Mouse (Mus musculus) thymus, postnatal 36 days (tissue): Measurements from ENCODE around the gene Actr3b.
A peak's percentile ranks its signal among the peaks of the same experiment; 100 is the strongest.
"Not testable (repeated sequence)": the region's sequence is repeated elsewhere in the genome, so short reads cannot be mapped to it uniquely, and the experiment has no call there.

Experiments
- DNase-seq, 2 experiments: peaks; one replicate each; pipeline ENCODE4 v3.0.0; 2022; ENCODE audit warnings: mixed read lengths in 2 of 2

The Actr3b gene

DNA sequence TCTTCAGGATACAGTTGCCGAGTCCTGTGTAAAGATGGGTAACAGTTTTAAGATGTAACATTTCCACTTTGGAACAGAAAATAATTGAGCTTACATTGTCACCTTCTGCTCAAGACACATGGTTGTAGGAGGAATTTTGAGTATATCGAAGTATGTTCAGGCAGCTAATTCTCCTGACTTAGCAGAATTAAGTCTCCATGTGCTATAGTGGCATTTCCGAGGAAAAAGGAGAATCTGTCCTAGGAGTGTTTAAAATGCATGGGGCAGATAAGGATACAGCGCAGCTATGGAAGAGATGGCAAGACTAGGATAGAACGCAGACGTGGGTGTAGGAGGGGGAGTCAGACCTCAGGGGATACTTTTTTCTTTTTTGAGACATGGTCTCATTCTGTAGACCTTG lies 31.8 kb downstream of the Actr3b start:
- no peak for DNase-seq

DNA sequence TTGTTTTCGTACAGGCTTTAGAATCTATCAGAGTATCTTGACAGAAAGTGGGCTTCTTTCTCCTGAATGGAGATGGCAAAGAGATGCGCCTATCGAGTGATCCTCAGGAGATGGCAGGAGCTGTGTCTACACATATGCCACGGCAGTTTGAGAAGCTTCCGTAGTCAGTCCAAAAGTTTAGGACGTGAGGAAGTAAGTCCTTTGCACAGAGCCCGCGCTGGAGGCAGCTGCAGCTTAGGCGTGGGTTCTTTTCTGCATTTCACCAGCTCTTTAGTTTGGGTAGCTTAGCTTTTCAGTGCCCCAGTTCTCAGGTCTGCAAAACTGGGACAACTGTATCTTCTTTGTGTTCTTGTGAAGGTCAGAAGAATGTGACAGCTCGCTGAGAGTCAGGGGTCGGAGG lies 38.0 kb downstream of the Actr3b start:
- no peak for DNase-seq

DNA sequence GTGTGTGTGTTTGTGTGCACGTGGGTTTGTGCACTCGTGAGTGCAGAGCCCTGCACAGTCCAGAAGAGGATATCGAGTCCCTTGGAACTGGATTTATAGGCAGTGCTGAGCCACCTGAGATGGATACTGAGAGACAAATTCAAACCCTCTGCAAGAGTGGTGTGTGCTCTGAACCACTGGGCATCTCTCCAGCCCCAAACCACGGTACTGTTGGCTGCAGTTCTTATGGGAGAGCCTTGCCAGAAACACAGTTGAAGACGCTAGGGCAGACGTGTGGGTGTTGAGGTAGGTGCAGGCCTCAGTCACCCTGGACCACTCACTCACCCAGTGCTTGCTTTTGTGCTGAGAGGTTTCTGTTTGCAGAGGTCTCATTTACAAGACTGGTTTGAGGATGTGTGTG lies 41.1 kb downstream of the Actr3b start:
- DNase-seq = no peak

- DNase-seq = no peak
Measured at GRCm38 (mm10) chr5:25801744-25802143, 41.9 kb downstream of the Actr3b start.

GRCm38 (mm10) chr5:25804569-25804968 lies 44.8 kb downstream of the Actr3b start:
- DNase-seq = no peak

GRCm38 (mm10) chr5:25812922-25813321 lies 53.1 kb downstream of the Actr3b start:
- DNase-seq = no peak

DNA sequence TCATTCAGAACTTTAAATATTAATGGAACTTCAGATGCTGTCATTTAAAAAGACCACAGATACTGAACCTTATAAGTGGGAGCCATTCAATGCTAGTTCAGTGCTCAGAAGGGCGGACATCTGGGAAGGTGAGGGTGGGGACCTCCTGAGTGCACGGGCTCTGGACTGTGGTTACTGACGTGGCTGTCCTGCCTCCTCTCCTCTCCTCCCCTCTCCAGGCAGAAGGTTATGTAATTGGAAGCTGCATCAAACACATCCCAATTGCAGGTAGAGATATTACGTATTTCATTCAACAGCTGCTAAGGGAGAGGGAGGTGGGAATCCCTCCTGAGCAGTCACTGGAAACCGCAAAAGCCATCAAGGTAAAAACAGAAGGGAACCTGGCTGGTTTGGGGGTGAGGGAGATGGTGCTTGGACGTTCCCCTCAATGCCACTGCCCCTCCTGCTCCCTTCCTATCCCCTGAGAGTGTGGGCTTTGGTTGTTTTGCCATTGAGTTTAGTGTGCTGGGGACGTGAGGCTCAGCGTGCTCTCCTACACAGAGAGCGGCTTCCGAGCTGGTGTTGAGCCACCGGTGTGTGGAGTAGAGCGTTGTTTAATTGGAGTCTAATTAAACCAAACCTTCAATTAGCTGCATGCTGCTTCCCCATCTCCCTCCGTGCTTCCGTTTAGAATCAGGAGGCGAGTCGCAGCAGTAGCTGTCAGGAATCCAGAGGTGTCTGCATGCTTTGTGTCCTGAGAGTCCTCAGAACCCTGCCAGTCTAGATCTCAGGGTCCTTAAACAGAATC lies 69.7 kb downstream of the Actr3b start:
- no peak for DNase-seq

DNA sequence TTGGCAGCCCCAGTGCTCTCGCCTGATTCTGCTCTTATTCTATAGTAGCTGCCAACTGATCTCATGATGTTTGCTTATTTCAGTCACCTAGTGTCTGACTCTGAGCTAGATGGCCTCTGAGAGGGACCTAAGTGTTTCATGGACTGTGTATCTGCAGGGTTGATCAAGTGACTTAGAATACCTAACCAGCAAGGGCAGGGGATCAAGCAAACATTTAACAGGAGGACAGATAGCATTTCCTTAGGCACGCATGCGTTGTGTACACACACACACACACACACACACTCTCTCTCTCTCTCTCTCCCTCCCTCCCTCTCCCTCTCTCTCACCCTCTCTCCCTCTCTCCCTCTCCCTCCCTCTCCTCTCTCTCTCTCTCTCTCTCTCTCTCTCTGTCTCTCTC lies 71.0 kb downstream of the Actr3b start:
- no peak for DNase-seq

- DNase-seq = peak; percentile 9 to 12
Measured at GRCm38 (mm10) chr5:25831624-25832023, 71.8 kb downstream of the Actr3b start.

- peak; percentile 22 to 37 for DNase-seq
Measured at GRCm38 (mm10) chr5:25839400-25839799, 79.6 kb downstream of the Actr3b start.

DNA sequence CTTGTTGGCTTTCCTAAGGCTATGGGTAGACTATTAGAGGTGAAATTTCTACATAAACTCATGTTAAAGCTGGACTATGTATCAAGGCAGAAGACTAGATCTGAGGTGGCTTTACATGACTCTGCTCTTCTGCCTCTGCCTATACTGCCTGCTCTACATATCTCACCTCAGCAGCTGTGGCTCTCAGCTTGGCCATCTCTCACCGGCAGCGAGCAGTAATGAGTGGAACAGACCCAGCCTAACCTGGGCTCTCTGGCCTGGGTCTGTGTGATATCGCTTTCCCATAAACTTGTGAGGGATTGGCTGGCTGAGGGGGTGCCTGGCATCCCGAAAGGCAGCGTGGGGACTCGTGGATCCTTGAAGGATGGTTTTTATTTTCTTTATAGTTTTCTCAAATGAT lies 86.8 kb downstream of the Actr3b start:
- DNase-seq = no peak

GRCm38 (mm10) chr5:25847154-25847553 lies 87.4 kb downstream of the Actr3b start:
- no peak for DNase-seq

DNA sequence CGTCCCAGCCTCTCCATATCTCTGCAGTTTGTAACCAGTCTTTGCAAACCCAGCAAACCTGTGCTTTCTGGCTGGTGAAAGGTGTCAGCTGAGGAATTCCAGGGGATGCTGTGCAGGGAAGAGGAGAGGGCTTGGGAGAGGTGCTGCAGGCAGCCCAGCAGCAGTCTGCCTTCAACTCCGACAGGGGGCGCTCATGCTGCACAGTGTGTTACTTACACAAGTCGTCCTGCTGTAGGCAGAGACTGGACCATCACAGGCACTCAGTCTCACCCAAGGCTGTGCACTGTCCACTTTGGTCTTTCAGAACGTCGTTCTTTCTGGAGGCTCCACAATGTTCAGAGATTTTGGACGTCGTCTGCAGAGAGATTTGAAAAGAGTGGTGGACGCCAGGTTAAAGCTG lies 88.3 kb downstream of the Actr3b start:
- peak; percentile 9 to 11 for DNase-seq

- DNase-seq = no peak
Measured at GRCm38 (mm10) chr5:25866201-25866600, 106.4 kb downstream of the Actr3b start.

DNA sequence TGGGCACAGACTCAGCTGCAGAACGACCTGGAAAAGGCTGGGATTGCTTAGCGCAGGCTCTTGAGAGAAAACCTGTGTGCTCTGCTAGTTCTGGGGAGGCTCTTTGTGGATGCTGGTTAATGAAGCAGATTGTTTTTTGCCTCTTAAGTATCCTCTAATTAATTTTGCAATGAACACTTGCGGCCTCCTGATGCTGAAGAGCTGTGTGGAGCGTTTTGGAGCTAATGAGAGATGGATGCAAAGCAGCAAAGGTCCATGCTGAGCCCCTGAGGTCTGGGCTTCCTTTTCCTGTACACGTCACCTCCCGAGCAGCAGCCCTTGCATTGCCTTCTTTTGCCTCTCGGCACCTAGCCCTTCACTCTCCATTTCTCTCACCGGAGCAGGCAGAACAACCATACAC lies 110.1 kb downstream of the Actr3b start:
- DNase-seq = no peak

DNA sequence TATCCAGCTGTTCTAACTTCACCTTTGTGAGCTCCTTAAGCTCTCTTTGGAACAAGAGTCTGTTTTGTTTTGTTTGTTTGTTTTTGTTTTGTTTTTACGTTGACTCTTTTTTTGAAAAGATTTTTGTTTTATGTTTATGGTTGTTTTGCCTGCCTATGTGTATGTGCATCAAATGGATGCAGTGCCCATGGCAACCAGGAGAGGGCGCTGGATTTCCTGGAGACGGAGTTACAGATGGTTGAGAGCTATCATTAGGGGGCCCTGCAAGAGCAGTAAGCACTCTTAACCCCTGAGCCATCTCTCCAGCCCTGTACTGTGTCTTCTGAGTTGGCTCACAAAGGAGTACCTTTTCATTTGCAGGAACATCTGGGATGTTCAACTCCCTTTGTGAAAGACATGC lies 110.8 kb downstream of the Actr3b start:
- DNase-seq = no peak

- no peak for DNase-seq
Measured at GRCm38 (mm10) chr5:25871342-25872023, 111.7 kb downstream of the Actr3b start.

DNA sequence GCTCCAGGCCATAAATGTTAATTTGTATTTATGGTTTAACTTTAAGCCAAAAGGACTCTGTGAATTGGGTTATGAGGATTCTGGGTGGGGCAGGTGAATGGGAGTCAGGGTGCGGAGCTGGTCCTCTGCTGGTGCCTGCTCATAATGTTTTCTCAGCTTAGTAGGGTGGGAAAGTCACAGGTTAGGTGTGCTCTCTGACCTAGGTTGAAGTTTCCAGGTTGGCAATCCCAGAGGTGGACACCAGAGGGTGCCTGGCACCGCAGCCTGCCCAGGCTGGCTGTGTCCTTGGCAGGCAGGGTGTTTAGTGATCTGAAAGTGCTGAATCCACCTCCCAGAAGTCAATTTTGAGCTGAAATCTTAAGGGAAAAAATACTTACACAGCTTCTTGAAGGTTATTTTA lies 113.2 kb downstream of the Actr3b start:
- no peak for DNase-seq

- not testable (repeated sequence) for DNase-seq
Measured at GRCm38 (mm10) chr5:25875927-25876326, 116.1 kb downstream of the Actr3b start.

- DNase-seq = no peak
Measured at GRCm38 (mm10) chr5:25877281-25877680, 117.5 kb downstream of the Actr3b start.

DNA sequence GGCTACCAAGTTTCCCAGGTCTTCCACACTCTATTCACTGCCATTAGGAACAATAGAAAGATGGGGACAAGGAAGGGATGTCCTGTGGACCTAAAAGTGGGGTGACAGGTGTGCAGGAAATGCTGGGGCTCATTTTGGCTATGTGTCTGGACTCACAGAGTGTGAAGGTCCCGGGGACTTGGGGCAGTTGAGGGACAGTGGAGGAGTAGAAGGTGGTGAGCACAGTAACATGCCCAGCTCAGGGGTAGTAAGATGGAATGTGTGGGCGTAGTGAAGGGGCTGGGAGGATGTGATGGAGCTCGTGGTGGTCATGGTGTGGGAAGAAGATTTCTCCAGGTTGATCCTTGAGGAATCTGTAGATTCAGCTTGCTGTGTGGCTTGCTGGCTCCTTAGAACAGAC lies 118.2 kb downstream of the Actr3b start:
- DNase-seq = no peak

GRCm38 (mm10) chr5:25886708-25887107 lies 126.9 kb downstream of the Actr3b start:
- no peak for DNase-seq

- no peak for DNase-seq
Measured at GRCm38 (mm10) chr5:25889746-25890382, 130.1 kb downstream of the Actr3b start.

DNA sequence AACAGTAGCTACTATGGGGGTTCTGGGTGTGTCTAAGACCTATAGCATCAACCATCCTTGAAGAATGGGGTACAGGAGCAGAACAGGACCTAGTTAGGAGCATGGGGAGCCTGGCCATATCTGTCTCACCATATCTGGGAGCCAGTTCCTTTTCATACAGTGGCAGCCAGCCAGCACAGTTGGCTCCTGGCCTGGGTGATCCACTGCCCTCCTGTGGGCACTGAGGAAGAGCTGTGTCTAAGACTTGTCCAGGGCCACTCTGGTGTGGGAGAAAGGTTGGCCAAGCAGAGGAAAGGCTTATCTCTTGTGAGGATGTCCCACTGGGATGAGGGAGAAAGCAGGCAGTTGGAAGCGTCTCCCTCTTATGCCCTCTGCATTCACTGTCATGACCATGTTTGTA lies 131.5 kb downstream of the Actr3b start:
- no peak for DNase-seq
